Mouse (Mus musculus) right cerebral cortex, postnatal 10 days (tissue): ENCODE measurements at regions not wholly inside any gene's neighbourhood (a gene's known extent, or its start where the extent isn't known, plus 50 kb on each side); places are given as distances from the start of the nearest gene placed in this dataset.

Source experiments
- DNase-seq, 2 experiments: peaks; one replicate each; pipeline ENCODE4 v3.0.0; 2021; ENCODE audit warnings: low spot score in 2 of 2

- no peak for DNase-seq
These were observed 56.2 kb downstream of the Rpl36a-ps1 start for GRCm38 (mm10) chr14:98937933-98938332.

DNA sequence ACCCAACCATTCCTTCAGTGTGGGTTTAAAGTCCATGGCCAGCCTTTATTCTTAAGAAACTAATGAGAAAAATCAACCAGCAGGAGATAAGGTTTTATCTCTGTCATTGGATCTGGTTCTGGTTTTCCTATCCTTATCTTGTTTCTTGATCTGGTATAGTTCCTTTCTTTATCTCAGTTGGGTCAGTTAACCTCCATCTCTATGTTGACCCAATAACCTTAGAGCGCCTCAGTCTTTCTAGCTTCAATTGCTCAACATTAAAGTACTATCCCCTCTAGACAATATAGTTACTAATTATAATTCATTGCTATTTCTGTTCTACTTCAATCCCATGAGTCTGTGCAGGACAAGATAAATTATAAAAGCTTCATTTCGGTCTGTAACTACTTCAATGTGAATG, 56.7 kb downstream of the Rpl36a-ps1 start:
- no peak for DNase-seq

DNA sequence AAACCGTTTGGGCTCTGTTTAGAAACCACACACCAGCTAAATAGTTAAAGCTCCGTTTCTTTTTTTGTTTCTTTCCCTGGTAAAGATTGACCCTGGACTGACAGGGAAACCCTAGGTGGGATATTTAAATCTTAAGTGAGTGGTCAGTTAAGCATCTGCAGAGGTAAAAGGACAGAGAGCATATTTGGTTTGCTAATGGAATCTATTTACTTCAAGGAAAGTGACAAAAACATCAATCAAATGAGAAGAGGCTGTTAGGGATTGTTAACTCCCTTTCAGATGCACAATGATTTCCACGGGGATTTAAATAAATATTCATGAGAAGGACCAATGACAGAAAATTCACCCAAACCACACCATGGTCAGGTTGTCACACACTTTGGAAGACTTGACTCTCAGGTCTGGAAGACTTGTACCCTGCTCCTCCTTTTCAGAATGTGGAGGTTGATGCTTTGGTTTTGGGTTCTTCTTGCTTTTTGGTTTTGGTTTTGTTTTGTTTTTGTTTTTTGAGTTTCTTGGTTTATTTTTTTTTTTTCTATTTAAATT, 60.7 kb downstream of the Rpl36a-ps1 start:
- DNase-seq = no peak

- DNase-seq = no peak
These were observed 64.8 kb downstream of the Rpl36a-ps1 start for GRCm38 (mm10) chr14:98929276-98929675.

- no peak for DNase-seq
These were observed 85.9 kb downstream of the Rpl36a-ps1 start for GRCm38 (mm10) chr14:98908234-98908633.

DNA sequence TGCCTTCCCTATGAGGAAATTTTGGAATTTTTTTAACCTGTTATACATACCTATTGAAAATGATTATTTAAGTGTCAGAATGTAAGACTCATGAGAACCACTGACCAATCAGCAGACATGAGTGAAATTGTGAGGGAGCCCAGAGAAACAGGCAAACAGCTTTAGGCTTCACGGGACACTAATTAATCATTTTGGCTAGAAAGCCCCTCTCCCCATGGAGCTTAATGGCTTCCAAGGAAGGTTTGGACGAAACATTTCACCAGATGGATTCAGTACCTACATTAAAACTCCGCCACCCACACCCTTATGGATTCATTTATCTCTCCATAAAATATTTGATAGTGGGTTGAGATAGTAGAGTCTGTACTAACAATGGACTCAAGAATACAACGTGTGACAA, 95.2 kb downstream of the Rpl36a-ps1 start:
- DNase-seq = no peak

GRCm38 (mm10) chr14:98897390-98897789, 96.7 kb downstream of the Rpl36a-ps1 start:
- no peak for DNase-seq

DNA sequence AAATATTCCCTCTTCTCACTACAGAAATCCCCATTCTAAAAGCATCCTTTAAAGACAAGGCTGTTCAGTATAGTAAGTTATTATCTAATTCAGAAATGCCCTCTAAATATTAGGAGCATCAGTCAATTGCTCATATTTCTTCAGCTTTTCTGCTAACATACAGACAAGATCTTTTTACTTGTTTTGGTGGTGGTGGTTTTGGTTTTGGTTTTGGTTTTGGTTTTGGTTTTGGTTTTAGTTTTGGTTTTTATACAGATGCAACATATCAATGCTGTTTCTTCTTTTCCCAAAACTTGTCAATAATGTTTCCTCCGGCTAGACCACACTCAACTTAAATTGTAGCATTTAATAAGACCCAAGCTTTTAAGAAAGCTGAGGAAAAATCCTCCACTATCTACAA, 98.2 kb downstream of the Rpl36a-ps1 start:
- DNase-seq = no peak

GRCm38 (mm10) chr14:98892670-98893069, 101.4 kb downstream of the Rpl36a-ps1 start:
- DNase-seq = no peak

DNA sequence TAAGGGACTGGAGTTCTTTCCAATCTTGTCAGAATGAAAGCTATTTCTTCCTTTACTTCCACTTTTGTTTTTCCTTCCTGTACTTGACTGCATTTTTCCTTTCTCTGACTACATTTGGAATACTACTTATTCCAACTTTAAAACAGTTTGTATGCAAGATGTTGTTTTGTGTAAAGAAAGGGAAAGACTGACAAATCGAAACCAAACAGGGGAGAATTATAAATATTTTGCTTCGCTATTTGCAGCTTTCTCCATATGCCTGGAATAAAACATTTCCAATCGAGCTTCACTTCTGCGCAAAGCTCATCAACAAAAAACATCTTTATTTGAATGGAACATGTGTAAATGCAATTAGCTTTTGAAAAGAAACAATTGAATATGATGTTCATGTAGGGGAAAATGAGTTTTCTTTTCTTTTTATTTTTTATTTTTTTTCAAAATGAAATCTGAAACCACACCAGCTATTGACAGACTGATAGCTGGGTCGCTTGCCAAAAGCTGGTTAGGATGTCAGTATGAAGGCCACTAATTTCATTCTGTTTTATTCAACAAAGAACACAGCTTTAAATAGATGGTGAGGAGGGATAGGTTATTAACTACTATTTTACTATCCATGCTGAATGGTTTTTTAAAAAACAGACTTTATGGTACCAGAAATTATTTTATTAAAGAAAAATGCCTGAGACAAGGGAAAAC, 102.7 kb downstream of the Rpl36a-ps1 start:
- DNase-seq = no peak

GRCm38 (mm10) chr14:98887588-98887987, 106.5 kb downstream of the Rpl36a-ps1 start:
- no peak for DNase-seq

GRCm38 (mm10) chr14:98886982-98887381, 107.1 kb downstream of the Rpl36a-ps1 start:
- no peak for DNase-seq

GRCm38 (mm10) chr14:98882586-98882985, 111.5 kb downstream of the Rpl36a-ps1 start:
- no peak for DNase-seq

GRCm38 (mm10) chr14:98877956-98878355, 116.2 kb downstream of the Rpl36a-ps1 start:
- no peak for DNase-seq

GRCm38 (mm10) chr14:98873446-98873845, 120.7 kb downstream of the Rpl36a-ps1 start:
- DNase-seq = no peak

DNA sequence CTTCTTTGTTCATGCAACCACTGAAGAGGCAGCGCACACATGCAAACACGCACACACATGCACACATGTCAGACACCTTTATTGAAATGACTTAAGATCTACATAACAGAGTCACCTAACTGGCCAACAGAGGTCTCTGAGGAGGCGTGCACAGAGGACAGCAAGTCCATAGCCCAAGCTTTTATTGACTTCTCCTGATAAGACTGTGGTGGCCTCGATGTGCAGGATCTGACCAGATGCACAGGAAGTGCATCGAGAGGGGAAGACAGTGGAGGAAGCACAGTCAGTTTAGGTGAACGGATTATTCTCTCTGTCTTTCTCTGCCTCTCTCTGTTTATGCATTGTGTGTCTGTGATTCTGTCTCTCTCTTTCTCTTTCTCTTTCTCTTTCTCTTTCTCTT, 124.2 kb downstream of the Rpl36a-ps1 start:
- DNase-seq = no peak

DNA sequence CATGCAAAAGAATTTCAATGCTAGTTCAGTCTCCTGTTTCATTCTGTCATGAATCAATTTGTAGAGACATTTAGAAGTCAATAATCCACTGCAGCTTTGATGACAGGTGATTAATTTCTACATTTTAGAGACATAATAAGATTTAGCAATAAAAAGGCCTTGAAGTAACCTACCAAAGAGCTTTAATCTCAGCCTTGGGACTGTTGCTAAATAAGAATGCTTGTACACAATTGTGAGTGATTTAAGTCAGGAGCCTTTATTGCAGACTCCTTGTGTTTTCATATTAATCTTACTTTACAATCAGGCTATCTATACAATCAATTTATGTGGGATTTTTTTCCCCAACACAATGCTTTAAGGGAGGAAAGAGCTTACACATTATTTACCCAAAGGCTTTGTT, 127.2 kb downstream of the Rpl36a-ps1 start:
- DNase-seq = no peak

- no peak for DNase-seq
These were observed 130.1 kb downstream of the Rpl36a-ps1 start for GRCm38 (mm10) chr14:98864001-98864400.

DNA sequence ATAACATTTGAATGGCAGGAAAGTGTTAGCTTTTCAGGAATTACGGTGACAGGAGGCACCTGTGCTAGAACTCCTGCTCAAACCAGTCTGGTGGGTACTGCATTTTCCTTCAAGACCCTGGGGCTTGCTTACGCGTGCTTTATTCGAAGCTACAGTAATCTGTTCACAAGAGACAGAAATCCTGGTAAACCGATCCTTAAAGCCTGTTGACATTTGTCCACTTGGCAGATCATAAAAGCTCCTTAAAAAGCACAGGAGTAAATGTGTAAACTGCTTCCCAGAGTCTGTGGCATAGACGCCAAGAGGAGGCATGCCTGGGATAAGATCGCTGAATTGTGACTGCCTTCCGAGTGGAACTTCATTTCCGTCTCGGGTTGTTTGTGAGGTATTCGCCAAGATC, 130.5 kb downstream of the Rpl36a-ps1 start:
- no peak for DNase-seq

- DNase-seq = no peak
These were observed 131.9 kb downstream of the Rpl36a-ps1 start for GRCm38 (mm10) chr14:98862095-98862735.

DNA sequence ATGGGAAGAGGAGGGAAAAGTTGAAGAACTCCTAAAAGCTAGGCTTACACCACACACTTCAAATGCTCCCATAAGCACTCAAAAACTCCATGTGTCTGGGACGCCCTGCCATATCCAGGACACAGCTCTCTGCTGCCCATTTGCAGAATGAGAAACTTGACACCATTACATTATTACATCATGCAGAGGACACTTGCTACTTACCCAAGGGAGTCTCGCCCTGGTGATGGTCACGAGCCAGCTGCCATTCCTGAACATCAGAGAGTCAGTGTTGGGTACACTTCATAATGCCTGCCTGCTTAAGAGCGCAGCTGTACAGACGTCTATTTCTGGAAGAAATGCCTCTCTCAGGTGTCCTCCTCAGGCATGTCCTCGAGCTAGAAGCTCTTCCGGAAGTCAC, 135.3 kb downstream of the Rpl36a-ps1 start:
- no peak for DNase-seq

DNA sequence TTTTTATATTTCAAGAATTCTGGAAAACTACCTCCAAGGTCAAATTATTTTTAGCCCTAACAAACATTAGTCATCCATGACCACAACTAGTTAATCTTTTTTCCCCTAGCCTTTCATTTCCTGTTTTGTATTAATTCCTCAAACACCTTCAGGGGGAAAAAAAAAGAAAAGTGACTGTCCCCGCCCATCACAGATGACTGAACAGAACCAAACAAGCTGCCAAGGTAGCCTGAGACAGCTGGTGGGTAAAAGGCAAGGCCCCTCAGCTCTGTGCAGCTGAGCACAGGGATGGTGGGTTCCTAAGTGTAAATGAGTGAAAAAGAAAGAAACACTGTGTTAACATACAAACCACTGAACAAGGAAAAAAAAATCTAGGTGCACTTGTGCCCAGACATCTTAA, 145.6 kb downstream of the Rpl36a-ps1 start:
- DNase-seq = no peak

DNA sequence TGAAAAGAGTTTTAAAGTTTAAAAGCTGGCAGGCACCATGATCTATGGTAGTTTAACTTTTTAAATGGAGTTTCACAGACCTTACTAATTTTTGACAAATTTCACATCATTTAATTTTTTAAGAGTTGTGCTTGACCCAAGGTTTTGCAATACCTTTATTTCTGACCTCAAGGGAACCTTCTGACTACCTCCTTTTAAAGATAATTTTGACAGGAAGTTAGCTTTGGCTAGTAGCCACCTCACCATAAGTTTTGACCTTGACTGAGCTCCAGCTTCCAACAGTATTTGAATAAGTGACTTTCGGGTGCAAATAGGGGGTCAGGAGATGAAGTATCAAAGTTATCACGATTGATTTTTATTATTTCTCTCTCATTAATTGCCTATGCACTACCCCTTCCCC, 149.9 kb downstream of the Rpl36a-ps1 start:
- no peak for DNase-seq
